Mouse (Mus musculus) olfactory bulb, adult 2 months (tissue): ENCODE data around the gene Slc1a3. TPM values are rescaled to one million over a fixed set of nuclear protein-coding genes. Genes with fewer than 3 reads are reported as not detected.

ENCODE experiments used
- H3K27ac ChIP-seq: fragments of 200-500 bp; 2 replicates; pipeline ENCODE4 v1.5.1; 2012; ENCODE audit warnings: low read depth, low read length; ENCODE audit not compliant: insufficient read depth
- H3K4me1 ChIP-seq: fragments of 200-500 bp; 2 replicates; pipeline ENCODE4 v1.6.1; 2012; ENCODE audit warnings: low read length; ENCODE audit not compliant: control insufficient read depth, insufficient read depth
- H3K4me3 ChIP-seq: fragments of 200-500 bp; 2 replicates; pipeline ENCODE4 v1.5.1; 2012; ENCODE audit warnings: mild to moderate bottlenecking, low read depth, low read length, moderate library complexity; ENCODE audit not compliant: insufficient read depth
- CTCF ChIP-seq: fragments of 200-500 bp; IDR thresholded peaks from 2 replicates; pipeline ENCODE4 v1.5.1; 2012; ENCODE audit warnings: low read depth, mild to moderate bottlenecking, low read length, moderate library complexity; ENCODE audit not compliant: insufficient read depth
- POLR2A ChIP-seq: fragments of 200-500 bp; IDR thresholded peaks from 2 replicates; pipeline ENCODE4 v1.6.1; 2012; ENCODE audit warnings: mild to moderate bottlenecking, low read depth, low read length, moderate library complexity; ENCODE audit not compliant: insufficient read depth
- WGBS: fragments of 180-500 bp; shearing (Covaris S2); methylation state at CpG from one replicate; pipeline ENCODE4 v1.1.7; 2018; 5-methylcytosine and 5-hydroxymethylcytosine counted together
- polyA plus RNA-seq: library from polyadenylated mRNA; stranded (reverse); fragments of >200 nt; gene quantifications from 2 replicates; pipeline ENCODE4 v1.2.4, GENCODE M21; 2012; ENCODE audit warnings: low replicate concordance; ENCODE audit not compliant: missing spikeins, insufficient read depth, insufficient read length

Slc1a3 gene
- polyA plus RNA-seq, 1 experiment, result 312 TPM

DNA sequence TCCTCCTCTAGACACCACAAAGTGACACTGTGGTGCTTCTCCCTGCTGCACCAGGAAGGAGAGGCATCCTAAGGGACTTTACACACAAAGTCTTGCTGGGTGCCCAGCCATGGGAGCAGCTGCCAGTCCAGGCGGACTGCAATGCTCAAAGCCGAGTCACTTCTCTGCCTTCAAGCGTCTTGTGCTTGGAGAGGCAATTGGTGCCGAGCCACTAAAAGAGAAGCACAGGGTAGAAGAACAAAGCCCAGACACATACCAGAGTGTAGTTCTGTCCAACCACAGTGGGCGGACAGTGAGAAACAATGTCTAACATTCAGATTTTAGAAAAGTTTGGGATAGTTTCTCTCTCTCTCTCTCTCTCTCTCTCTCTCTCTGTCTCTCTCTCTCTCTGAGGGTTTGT, 38.0 kb downstream of the Slc1a3 start:
- TF ChIP-seq POLR2A (no peak), CTCF (no peak)
- 59% methylated on average over 5 of the region's 5 CpGs for WGBS
- no peak overlapping the region for H3K4me3 ChIP-seq
- no peaks in the 10 kb centered on the region for H3K4me1 ChIP-seq
- no peak overlapping the region for H3K27ac ChIP-seq

- no peak overlapping the region for H3K27ac ChIP-seq
- 78% methylated on average over 25 of the region's 25 CpGs for WGBS
- TF ChIP-seq POLR2A, result no peak
- no peak for TF ChIP-seq CTCF
Observed at GRCm38 (mm10) chr15:8667849-8668522, 42.6 kb downstream of the Slc1a3 start.

GRCm38 (mm10) chr15:8665675-8666350, 44.8 kb downstream of the Slc1a3 start:
- no peak overlapping the region for H3K27ac ChIP-seq
- H3K4me3 ChIP-seq, result no peak overlapping the region
- peaks cover 10% of the 10 kb centered on the region for H3K4me1 ChIP-seq
- 78% methylated on average over 15 of the region's 15 CpGs for WGBS
- TF ChIP-seq POLR2A (no peak), CTCF (no peak)

More at GRCm38 (mm10) chr15:8667849-8668522, 42.6 kb downstream of the Slc1a3 start:
- Histone ChIP-seq H3K4me3 (no peak overlapping the region), H3K4me1 (peaks cover 9% of the 10 kb centered on the region)

GRCm38 (mm10) chr15:8663348-8664099, 47.0 kb downstream of the Slc1a3 start:
- peak overlapping the region; percentile 72 for H3K27ac ChIP-seq
- TF ChIP-seq POLR2A (no peak), CTCF (no peak)

GRCm38 (mm10) chr15:8661856-8662255, 48.7 kb downstream of the Slc1a3 start:
- no peak overlapping the region for H3K4me3 ChIP-seq
- WGBS, result 64% methylated on average over 6 of the region's 6 CpGs
- no peak overlapping the region for H3K27ac ChIP-seq
- H3K4me1 ChIP-seq, result peaks cover 14% of the 10 kb centered on the region
- TF ChIP-seq CTCF, result no peak
- no peak for TF ChIP-seq POLR2A

More at GRCm38 (mm10) chr15:8663348-8664099, 47.0 kb downstream of the Slc1a3 start:
- Histone ChIP-seq H3K4me1 (peaks cover 14% of the 10 kb centered on the region), H3K4me3 (peak overlapping the region; percentile 23)
- WGBS, result 9% methylated on average over 17 of the region's 17 CpGs

DNA sequence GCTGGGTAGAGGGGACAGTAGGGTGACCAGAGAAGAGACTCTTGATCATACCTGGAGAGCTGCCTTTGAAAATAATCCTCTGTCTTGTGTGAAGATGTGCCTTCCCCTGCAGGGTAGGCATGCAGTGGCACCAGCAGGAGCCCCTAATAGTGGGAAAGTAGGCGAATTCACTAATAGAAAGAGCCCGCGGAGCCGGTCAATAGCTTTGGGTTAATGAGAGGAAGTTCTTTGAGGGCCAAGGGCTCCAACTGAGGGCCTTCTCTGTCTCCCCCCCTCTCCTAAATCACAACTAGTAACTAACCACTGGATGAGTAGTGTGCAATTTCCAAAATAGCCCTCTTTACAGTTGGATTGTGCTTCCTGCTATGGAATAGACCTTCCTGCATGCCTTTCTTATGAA, 50.6 kb downstream of the Slc1a3 start:
- Histone ChIP-seq H3K4me3 (no peak overlapping the region), H3K4me1 (peaks cover 14% of the 10 kb centered on the region), H3K27ac (peak overlapping the region; percentile 81)
- 63% methylated on average over 4 of the region's 4 CpGs for WGBS
- TF ChIP-seq POLR2A (no peak), CTCF (no peak)

GRCm38 (mm10) chr15:8659483-8659971, 51.0 kb downstream of the Slc1a3 start:
- Histone ChIP-seq H3K27ac (peak overlapping the region; percentile 81), H3K4me3 (no peak overlapping the region), H3K4me1 (peaks cover 14% of the 10 kb centered on the region)
- 56% methylated on average over 8 of the region's 8 CpGs for WGBS
- no peak for TF ChIP-seq CTCF
- no peak for TF ChIP-seq POLR2A

DNA sequence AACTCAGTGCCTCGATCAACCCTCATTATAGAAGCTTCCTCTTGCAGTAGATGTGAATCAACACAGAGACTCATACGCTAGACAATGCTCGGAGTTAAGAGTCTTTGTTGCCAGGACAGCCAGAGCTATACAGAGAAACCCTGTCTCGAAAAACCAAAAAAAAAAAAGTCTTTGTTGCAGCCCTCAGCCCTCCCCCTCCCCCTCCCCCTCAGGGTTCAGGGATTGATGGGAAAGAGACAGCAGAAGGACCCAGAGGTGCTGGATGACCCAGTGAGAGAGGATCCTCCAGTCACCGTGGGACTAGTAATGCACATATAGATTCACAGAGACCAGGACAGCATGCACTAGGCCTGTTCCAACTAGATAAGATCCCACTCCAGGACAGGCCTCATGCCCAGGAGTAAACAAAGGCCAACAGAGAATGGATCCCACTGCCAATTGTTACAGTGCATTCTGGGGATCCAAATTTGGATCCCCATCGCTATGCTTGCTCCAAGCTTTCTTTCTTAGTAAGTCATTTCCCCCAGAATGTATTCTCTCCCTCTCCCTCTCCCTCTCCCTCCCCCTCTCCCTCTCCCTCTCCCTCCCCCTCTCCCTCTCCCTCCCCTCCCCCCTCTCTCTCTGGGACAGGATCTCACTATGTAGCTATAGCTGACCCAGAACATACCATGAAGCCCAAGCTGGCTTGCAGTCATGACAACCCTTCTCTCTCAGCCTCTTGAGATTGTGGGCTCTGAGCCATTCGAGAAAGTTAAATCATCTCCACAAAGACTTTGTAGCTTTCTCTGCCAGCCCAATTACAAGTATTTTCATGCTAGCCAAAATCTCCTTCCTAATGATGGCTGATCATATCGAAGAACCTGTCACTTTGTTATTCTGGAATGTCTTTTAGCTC, 52.2 kb downstream of the Slc1a3 start:
- no peak for TF ChIP-seq CTCF
- no peak for TF ChIP-seq POLR2A
- no peak overlapping the region for H3K4me3 ChIP-seq
- H3K4me1 ChIP-seq, result peaks cover 11% of the 10 kb centered on the region
- WGBS, result 52% methylated on average over 8 of the region's 8 CpGs
- H3K27ac ChIP-seq, result no peak overlapping the region
